Mouse (Mus musculus) CH12.LX (cell line): ENCODE data around the gene Slc4a10. TPM values are rescaled to one million over a fixed set of nuclear protein-coding genes. Genes with fewer than 3 reads are reported as not detected.

Experiments used
- DNase-seq: peaks from one replicate; pipeline ENCODE4 v3.0.0-alpha.2; 2013; ENCODE audit errors: extremely low read depth
- H3K27ac ChIP-seq: 2 replicates; pipeline ENCODE4 v1.5.1; 2012; ENCODE audit warnings: low read depth, mild to moderate bottlenecking, control low read depth, moderate library complexity; ENCODE audit not compliant: insufficient read depth
- H3K27me3 ChIP-seq: replicated peaks from 2 replicates; pipeline ENCODE3; 2012; ENCODE audit warnings: inconsistent platforms
- H3K36me3 ChIP-seq, 2 experiments: replicated peaks in 1 of 2; 2 replicates each; pipeline versions ENCODE3 to v1.6.1; 2012; ENCODE audit warnings: inconsistent platforms in 1 of 2, low read length in 1 of 2, mild to moderate bottlenecking in 1 of 2, mixed read lengths in 1 of 2, moderate library complexity in 1 of 2; ENCODE audit not compliant: control insufficient read depth in 1 of 2, insufficient read depth in 1 of 2
- H3K4me1 ChIP-seq, 2 experiments: 2 replicates each; pipeline ENCODE4 v1.6.1; 2012; ENCODE audit warnings: inconsistent platforms in 1 of 2, moderate library complexity in 1 of 2; ENCODE audit not compliant: insufficient read depth in 2 of 2, control insufficient read depth in 1 of 2
- H3K4me2 ChIP-seq: 2 replicates; pipeline ENCODE4 v1.6.1; 2012; ENCODE audit warnings: low read depth, mild to moderate bottlenecking, control low read depth; ENCODE audit not compliant: poor library complexity, insufficient read depth, severe bottlenecking
- H3K4me3 ChIP-seq, 3 experiments: fragments of 150-350 bp in 1 of 3; sonication (generic) in 1 of 3; replicated peaks in 1 of 3; 2 replicates each; pipeline versions ENCODE3 to v1.5.1; 2011 to 2012; ENCODE audit warnings: low read depth in 2 of 3, low read length in 2 of 3, mild to moderate bottlenecking in 2 of 3, moderate library complexity in 2 of 3, control low read depth in 1 of 3, improper control_type of control experiment in 1 of 3, inconsistent platforms in 1 of 3, mixed read lengths in 1 of 3; ENCODE audit not compliant: poor library complexity in 1 of 3
- H3K79me2 ChIP-seq: replicated peaks from 2 replicates; pipeline ENCODE4 v1.6.1; 2012; ENCODE audit warnings: mild to moderate bottlenecking, moderate library complexity; ENCODE audit not compliant: control insufficient read depth, poor library complexity, insufficient read depth, severe bottlenecking; ENCODE audit errors: extremely low read depth
- H3K9ac ChIP-seq: 2 replicates; pipeline ENCODE4 v1.6.1; 2012; ENCODE audit warnings: low read depth, mild to moderate bottlenecking, control low read depth, moderate library complexity; ENCODE audit not compliant: insufficient read depth
- H3K9me3 ChIP-seq: replicated peaks from 2 replicates; pipeline ENCODE3; 2012; ENCODE audit warnings: low read length, inconsistent platforms, mixed read lengths
- CHD1 ChIP-seq: IDR thresholded peaks from 2 replicates; pipeline ENCODE4 v1.6.1; 2012; ENCODE audit warnings: low read depth, low read length, improper control_type of control experiment, inconsistent platforms
- CHD2 ChIP-seq: IDR thresholded peaks from 2 replicates; pipeline ENCODE4 v1.6.1; 2011; ENCODE audit warnings: low read length, improper control_type of control experiment
- CTCF ChIP-seq, 2 experiments: IDR thresholded peaks in 1 of 2; conservative IDR thresholded peaks in 1 of 2; 2 replicates each; pipeline ENCODE4 v1.5.1; 2011 to 2012; ENCODE audit warnings: low read depth in 2 of 2, low read length in 2 of 2, improper control_type of control experiment in 1 of 2, inconsistent platforms in 1 of 2, mild to moderate bottlenecking in 1 of 2, moderate library complexity in 1 of 2
- ELF1 ChIP-seq: IDR thresholded peaks from 2 replicates; pipeline ENCODE4 v1.6.1; 2014; ENCODE audit warnings: low read depth, mild to moderate bottlenecking, inconsistent platforms, low read length, improper control_type of control experiment
- ETS1 ChIP-seq: conservative IDR thresholded peaks from 2 replicates; pipeline ENCODE4 v1.6.1; 2012; ENCODE audit warnings: low read depth, mild to moderate bottlenecking, inconsistent platforms, low read length, improper control_type of control experiment, moderate library complexity
- HCFC1 ChIP-seq: IDR thresholded peaks from 2 replicates; pipeline ENCODE4 v1.6.1; 2012; ENCODE audit warnings: low read depth, mild to moderate bottlenecking, inconsistent platforms, low read length, improper control_type of control experiment
- JUN ChIP-seq: IDR thresholded peaks from 2 replicates; pipeline ENCODE4 v1.6.1; 2011; ENCODE audit warnings: low read depth, mild to moderate bottlenecking, low read length, improper control_type of control experiment, moderate library complexity; ENCODE audit not compliant: insufficient read depth
- JUND ChIP-seq: conservative IDR thresholded peaks from 2 replicates; pipeline ENCODE4 v1.6.1; 2011; ENCODE audit warnings: low read depth, low read length, improper control_type of control experiment
- KAT2A ChIP-seq: IDR thresholded peaks from 2 replicates; pipeline ENCODE4 v1.6.1; 2012; ENCODE audit warnings: low read length, improper control_type of control experiment, inconsistent platforms; ENCODE audit not compliant: insufficient replicate concordance
- MAFK ChIP-seq: IDR thresholded peaks from 2 replicates; pipeline ENCODE4 v1.6.1; 2011; ENCODE audit warnings: low read length, improper control_type of control experiment; ENCODE audit not compliant: insufficient replicate concordance
- MAX ChIP-seq: IDR thresholded peaks from 2 replicates; pipeline ENCODE4 v1.6.1; 2011; ENCODE audit warnings: low read length, improper control_type of control experiment
- MAZ ChIP-seq: IDR thresholded peaks from 2 replicates; pipeline ENCODE4 v1.6.1; 2012; ENCODE audit warnings: low read depth, mild to moderate bottlenecking, inconsistent platforms, low read length, improper control_type of control experiment, moderate library complexity
- MXI1 ChIP-seq: IDR thresholded peaks from 2 replicates; pipeline ENCODE4 v1.6.1; 2011; ENCODE audit warnings: mild to moderate bottlenecking, low read depth, low read length, improper control_type of control experiment
- MYC ChIP-seq: IDR thresholded peaks from 2 replicates; pipeline ENCODE4 v1.6.1; 2011; ENCODE audit warnings: low read depth, mild to moderate bottlenecking, improper control_type of control experiment, low read length
- POLR2A ChIP-seq: IDR thresholded peaks from 2 replicates; pipeline ENCODE4 v1.6.1; 2011; ENCODE audit warnings: low read depth, mild to moderate bottlenecking, improper control_type of control experiment, low read length
- POLR2AphosphoS2 ChIP-seq: IDR thresholded peaks from 2 replicates; pipeline ENCODE4 v1.6.1; 2011; ENCODE audit warnings: low read depth, low read length, improper control_type of control experiment
- RCOR1 ChIP-seq: conservative IDR thresholded peaks from 2 replicates; pipeline ENCODE4 v1.6.1; 2012; ENCODE audit warnings: low read depth, mild to moderate bottlenecking, inconsistent platforms, low read length, improper control_type of control experiment
- SIN3A ChIP-seq: IDR thresholded peaks from 2 replicates; pipeline ENCODE4 v1.6.1; 2012; ENCODE audit warnings: low read length, improper control_type of control experiment, inconsistent platforms
- TBP ChIP-seq: conservative IDR thresholded peaks from 2 replicates; pipeline ENCODE4 v1.6.1; 2011; ENCODE audit warnings: low read depth, low read length, improper control_type of control experiment
- UBTF ChIP-seq: IDR thresholded peaks from 2 replicates; pipeline ENCODE4 v1.6.1; 2012; ENCODE audit warnings: low read depth, mild to moderate bottlenecking, inconsistent platforms, low read length, improper control_type of control experiment, moderate library complexity
- USF1 ChIP-seq: IDR thresholded peaks from 2 replicates; pipeline ENCODE4 v1.6.1; 2014; ENCODE audit warnings: low read depth, mild to moderate bottlenecking, inconsistent platforms, low read length, improper control_type of control experiment
- USF2 ChIP-seq: conservative IDR thresholded peaks from 2 replicates; pipeline ENCODE4 v1.6.1; 2011; ENCODE audit warnings: low read depth, low read length, improper control_type of control experiment
- ZKSCAN1 ChIP-seq: IDR thresholded peaks from 2 replicates; pipeline ENCODE4 v1.6.1; 2012; ENCODE audit warnings: low read depth, inconsistent platforms, low read length, improper control_type of control experiment, borderline replicate concordance
- ZNF384 ChIP-seq: IDR thresholded peaks from 2 replicates; pipeline ENCODE4 v1.6.1; 2012; ENCODE audit warnings: low read depth, low read length, improper control_type of control experiment, inconsistent platforms
- dilution Hi-C: fragments of 300-500 bp; cut with MboI; formaldehyde crosslinking; loops from 2 replicates; pipeline ENCODE4 v1.14.3; 2020; ENCODE audit warnings: low sequenced_read_pairs; ENCODE audit not compliant: extremely low pct_unique_long_range_greater_than_20kb, extremely low pct_ligation_motif_present
- in situ Hi-C: fragments of 300-500 bp; cut with MboI; formaldehyde crosslinking; loops from 3 replicates; pipeline ENCODE4 v1.14.3; 2019; ENCODE audit warnings: low sequenced_read_pairs, low pct_ligation_motif_present, low pct_unique_long_range_greater_than_20kb, mixed read lengths
- polyA plus RNA-seq: library from polyadenylated mRNA; unstranded; fragments of >175 nt; gene quantifications from 2 replicates; pipeline ENCODE4 v1.2.1, GENCODE M21; 2012; ENCODE audit warnings: low read depth; ENCODE audit not compliant: insufficient read length
- total RNA-seq, 2 experiments: library from RNA; depleted of rRNA; stranded (reverse); fragments of 300-350 nt in 1 of 2; fragments of >200 nt in 1 of 2; gene quantifications; 2 replicates each; pipeline ENCODE4 v1.2.3; 2012 to 2014

The Slc4a10 gene
- total and polyA plus RNA-seq, 3 experiments: not detected

DNA sequence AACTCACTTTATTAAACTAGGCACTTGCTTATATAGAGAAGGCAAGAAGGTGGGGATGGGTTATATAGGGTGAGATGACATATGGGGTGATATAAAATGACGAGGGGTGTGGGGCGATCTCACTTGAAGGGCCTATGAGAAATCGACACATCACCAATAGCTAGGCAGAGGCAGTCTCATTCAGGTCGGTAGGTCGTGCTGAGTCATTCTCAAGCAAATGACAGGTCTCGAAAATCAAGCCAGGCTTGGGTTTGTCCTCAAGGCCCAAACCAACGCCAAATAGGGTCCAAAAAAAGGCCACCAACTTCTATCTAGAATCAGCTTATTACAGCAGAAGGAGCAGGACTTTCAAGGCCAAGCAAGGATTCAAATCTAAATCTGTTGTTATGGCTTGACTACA lies 233.5 kb downstream of the Slc4a10 start:
- H3K4me3 ChIP-seq: no peak overlapping the region
- TF ChIP-seq KAT2A (no peak), USF2 (no peak), JUN (no peak), MYC (no peak), RCOR1 (no peak), MXI1 (no peak), TBP (no peak), CHD1 (no peak), ZNF384 (no peak), MAFK (no peak), MAZ (no peak), ELF1 (no peak), POLR2A (no peak), UBTF (no peak), ZKSCAN1 (no peak), POLR2AphosphoS2 (no peak), HCFC1 (no peak), MAX (no peak), ETS1 (no peak)
- H3K9ac ChIP-seq: no peak overlapping the region
- no peaks in the 10 kb centered on the region for H3K36me3 ChIP-seq
- H3K4me1 ChIP-seq: peaks cover 0 to 10% of the 10 kb centered on the region in 2 experiments; a peak in 2 of 4 replicates
- H3K79me2 ChIP-seq: no peaks in the 10 kb centered on the region
- dilution Hi-C loops (no loop called here), in situ Hi-C loops (loop anchor here (25.0 kb wide), 1 partner anchor 292 kb away; no protein-coding TSS in a partner anchor)
- no peaks in the 10 kb centered on the region for H3K9me3 ChIP-seq
- peak; percentile 10 for DNase-seq
- no peaks in the 10 kb centered on the region for H3K27me3 ChIP-seq
- H3K4me2 ChIP-seq: no peak overlapping the region
- H3K27ac ChIP-seq: no peak overlapping the region

DNA sequence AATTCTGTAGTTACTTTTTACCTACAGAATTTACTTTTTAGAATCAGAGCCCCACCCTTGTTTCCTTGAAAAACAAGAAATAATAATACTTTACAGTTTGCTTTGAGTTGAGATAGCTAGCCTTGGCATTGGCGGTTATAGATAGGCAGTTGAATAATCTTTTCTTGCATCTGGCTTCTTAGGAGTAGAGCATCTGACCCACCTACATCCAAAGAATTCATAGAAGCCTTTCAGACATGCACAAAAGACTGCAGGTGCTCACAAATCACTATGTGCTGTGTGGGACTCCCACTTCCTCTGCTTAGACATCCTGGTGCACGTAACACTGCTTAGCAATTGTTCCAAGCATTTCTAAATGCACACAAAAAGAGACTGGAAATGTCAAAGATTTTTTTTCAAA lies 238.8 kb downstream of the Slc4a10 start:
- no peak overlapping the region for H3K4me3 ChIP-seq
- dilution Hi-C loops: no loop called here
- H3K79me2 ChIP-seq: no peaks in the 10 kb centered on the region
- no peak overlapping the region for H3K9ac ChIP-seq
- no peaks in the 10 kb centered on the region for H3K36me3 ChIP-seq
- DNase-seq: no peak
- H3K27ac ChIP-seq: no peak overlapping the region
- no peaks in the 10 kb centered on the region for H3K4me1 ChIP-seq
- H3K4me2 ChIP-seq: no peak overlapping the region
- no peaks in the 10 kb centered on the region for H3K27me3 ChIP-seq
- H3K9me3 ChIP-seq: no peaks in the 10 kb centered on the region
- no peak for TF ChIP-seq JUND
- no peak for TF ChIP-seq ZNF384
- no peak for TF ChIP-seq CHD2
- TF ChIP-seq ZKSCAN1: no peak
- no peak for TF ChIP-seq CTCF (conservative IDR thresholded peaks at IDR 0.05 in 1 of 2, IDR thresholded peaks at IDR 0.05 in 1 of 2; ENCODE audit: low read depth in 2 of 2, low read length in 2 of 2)
- no peak for TF ChIP-seq SIN3A
- TF ChIP-seq KAT2A: no peak
- TF ChIP-seq USF1: no peak
- no peak for TF ChIP-seq JUN
- no peak for TF ChIP-seq USF2
- no peak for TF ChIP-seq MAX
- TF ChIP-seq ELF1: no peak
- in situ Hi-C loops: loop anchor here (25.0 kb wide), 1 partner anchor 298 kb away; no protein-coding TSS in a partner anchor
